Mouse (Mus musculus): ENCODE data around the gene Zfp459. TPM values are rescaled to one million over a fixed set of nuclear protein-coding genes. Genes with fewer than 3 reads are reported as not detected.
"Not testable (repeated sequence)": the region's sequence is repeated elsewhere in the genome, so short reads cannot be mapped to it uniquely, and the experiment has no call there.

Gene Zfp459
- 1 to 10 TPM in 1 of 4 experiments, under 1 TPM in 3; 0.22 to 1.7 (median 0.53) TPM for total RNA-seq (2022)

DNA sequence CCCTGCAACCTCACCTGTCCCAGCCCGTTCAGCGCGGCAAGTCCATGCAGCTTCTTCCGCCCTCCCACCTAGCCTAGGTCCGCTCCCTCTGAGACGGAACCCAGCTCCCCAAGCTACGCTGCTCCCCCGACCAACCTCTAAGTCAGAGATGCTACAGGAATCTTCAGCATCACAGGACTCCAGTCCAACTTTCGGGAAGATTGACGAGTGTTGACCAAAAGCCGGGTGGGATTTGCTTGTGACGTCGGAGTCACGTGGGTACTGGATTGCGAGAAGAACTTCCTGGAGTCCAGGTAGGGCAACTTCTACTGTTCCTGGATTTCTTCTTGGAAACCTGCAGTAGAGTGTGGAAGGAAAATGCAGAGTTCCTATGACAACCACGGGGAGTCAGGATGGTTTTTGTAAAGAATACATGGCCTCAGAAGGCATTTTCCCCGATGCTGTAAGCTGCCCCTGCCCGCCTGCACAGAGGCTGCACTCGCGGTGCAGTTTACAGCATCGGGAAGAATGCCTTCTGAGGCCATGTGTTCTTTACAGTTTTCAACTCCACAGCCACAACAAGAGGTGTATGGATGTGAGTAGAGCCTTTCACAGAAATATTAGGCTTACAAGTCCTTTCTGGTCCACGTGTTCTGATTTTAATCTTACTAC, at the start of gene Zfp459:
Gene Zfp459, minus strand, starts transcription at position 212 of the 651 bp plus-strand sequence.
- DNase-seq (ENCODE audit: low spot score in 2 of 2): no peak

DNA sequence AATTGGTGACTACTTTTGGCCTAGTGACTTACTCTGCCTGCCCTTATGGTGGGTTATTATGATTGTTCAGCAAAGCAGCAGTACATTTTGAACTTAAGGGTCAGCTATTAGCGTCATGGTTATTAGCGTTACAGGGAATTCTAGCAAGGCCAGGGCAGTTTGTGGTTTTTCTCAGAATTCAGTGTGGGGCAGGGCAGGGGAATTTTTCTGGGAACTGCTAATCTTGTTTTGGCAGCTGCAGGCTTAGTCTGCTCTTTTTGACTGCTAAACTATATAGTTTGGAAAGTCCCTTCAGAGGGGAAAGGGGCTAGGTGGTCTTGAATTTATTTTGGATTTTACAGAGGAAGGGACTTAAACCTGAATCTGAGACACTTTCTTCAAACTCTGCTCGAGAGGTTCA, 48.1 kb upstream of the Zfp459 start:
- no peak for DNase-seq (ENCODE audit: low spot score in 2 of 2)

DNA sequence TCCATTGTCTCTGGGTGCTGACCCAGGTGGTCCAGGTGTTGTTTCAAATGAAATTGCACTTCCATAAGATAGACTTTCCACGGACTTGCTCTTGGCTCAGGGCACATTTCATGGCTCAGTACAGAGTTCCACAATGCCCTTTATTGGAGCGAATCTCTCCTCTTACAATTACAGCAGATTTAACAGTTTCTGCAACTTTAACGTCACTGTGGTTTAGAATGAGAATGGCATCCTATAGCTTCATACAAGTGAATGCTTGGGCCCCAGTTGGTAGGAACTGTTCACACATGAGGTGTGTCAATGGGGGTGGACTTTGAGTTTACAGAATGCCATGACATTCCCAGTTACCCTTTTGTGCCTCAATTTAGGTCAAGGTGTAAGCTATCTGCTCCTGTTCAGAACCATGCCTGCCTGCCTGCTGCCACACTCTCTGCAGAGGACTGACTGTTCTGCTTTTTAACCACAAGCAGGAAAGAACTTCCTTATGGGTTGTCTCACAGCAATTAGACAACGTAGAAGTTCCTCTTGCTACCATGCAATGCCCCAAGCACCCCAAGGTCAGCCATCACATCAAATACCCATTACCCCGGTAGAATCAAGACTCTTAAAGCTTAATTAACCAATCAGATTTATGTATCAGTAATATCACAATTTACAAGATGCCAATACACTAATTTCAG, 42.4 kb upstream of the Zfp459 start:
- DNase-seq (ENCODE audit: low spot score in 2 of 2): not testable (repeated sequence)

DNA sequence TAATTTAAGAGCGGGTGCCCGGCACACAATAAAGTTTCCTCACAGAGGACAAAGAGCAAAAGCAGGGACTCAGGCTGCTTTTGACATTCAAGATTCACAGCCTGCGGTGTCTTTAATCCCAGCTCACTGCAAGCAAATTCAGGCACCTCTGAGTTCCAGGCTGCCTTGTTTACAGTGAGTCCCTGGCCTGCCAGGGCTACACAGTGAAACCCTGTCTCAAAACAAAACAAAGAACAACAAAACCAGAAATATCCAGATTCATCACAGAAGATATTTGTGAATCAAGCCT, 30.7 kb upstream of the Zfp459 start:
- no peak for DNase-seq (ENCODE audit: low spot score in 2 of 2)

DNA sequence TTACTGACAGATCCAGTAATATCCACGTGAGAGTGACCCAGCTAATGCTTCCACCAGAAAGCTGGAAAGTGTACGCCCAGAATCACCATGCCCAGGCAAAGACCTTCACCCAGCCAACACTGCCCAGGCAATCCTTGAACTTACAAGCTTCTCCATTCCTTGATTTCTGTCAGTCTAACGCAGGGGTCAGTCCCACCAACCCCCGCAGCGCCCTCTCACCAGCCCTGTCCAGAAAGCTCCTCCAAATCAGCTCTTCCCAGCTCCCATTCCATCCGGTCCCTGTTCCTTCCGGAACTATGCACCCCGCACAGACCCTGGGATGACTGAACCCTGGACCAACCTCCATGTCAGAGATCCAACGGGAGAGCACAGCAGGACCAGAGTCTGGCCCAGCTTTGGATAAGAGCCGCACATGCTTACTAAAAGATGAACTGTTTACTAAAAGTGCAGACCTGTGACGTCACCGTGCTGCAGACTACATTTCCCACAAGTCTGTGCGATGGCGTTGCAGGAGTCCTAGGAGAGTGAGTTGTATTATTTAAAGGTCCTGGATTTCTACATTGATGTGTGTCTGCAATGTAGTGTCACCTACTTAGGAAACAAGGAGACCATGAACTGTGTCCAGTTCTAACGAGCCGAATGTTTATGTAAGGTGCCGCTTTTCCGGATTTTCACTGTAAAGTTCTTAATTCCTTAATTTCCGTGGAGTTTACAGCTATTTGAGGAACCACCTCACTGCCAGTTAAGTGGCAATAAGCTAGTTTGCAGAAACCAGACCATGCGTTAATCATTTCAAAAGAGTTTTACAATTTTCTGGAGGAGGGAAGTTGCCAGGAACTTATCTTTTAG, 30.2 kb upstream of the Zfp459 start, which contains the start of gene Zfp874a:
Gene Zfp874a, minus strand, starts transcription at position 453 of the 849 bp plus-strand sequence.
- peak; percentile 85 for DNase-seq (ENCODE audit: low spot score in 2 of 2)

DNA sequence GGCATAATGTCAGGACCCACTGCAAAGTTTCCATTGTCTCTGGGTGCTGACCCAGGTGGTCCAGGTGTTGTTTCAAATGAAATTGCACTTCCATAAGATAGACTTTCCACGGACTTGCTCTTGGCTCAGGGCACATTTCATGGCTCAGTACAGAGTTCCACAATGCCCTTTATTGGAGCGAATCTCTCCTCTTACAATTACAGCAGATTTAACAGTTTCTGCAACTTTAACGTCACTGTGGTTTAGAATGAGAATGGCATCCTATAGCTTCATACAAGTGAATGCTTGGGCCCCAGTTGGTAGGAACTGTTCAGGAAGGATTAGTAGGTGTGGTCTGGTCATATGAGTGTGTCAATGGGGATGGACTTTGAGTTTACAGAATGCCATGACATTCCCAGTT, 15.9 kb upstream of the Zfp459 start:
- not testable (repeated sequence) for DNase-seq (ENCODE audit: low spot score in 2 of 2)

DNA sequence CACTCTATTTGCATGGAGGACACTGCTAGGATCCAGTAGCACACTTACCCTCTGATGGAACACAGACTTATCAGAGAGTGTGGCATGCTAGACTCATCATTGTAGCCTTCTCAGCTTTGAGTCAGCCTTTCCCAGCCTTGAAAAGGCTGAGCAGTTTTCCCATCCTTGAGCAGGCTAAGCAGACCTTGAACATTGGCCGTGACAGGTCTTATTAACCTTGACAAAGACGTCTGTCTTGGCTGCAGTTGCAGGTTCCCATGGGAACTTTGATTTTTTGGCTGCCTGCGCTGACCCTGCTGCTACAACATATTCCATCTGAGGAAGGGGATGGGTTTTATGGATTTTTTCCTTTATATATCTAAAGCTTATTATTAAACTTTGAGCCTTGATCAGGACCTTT, 6.9 kb upstream of the Zfp459 start:
- no peak for DNase-seq (ENCODE audit: low spot score in 2 of 2)

DNA sequence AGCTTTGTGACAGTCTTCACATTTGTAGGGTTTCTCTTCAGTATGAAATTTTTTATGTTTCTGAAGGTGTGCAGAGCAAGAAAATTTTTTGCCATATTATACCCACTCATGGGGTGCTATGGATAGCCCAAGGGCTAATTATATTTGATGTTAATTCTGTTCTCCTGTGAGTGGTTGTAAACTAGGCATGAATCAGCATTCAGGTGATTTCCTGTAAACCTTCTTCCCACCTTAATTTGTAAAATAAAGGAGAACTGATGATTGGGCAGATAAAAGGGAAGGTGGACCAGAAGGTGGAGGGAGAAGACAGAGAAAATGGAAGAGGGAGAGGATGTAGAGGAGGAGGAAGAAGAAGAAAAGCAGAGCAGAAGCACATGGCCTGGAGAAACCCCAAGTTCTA, 4.5 kb upstream of the Zfp459 start:
- DNase-seq (ENCODE audit: low spot score in 2 of 2): not testable (repeated sequence)

DNA sequence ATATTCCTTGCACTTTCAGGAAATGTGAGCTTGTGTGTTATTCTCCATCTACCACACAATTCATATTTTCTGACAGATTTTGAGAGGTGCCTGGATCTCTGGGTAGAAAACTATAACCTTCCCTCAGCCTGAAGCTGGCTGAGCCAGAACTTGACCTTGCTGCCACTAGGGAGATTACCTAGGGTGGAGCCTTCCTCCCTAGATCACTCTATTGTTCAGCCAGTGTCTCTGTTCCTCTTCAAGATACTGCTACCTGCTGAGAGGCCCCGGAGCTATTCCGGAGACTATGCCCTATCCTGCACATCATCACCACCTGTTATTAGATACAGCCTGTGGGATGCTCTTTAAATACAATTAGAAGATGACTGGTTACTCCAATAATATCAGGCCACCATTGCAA, 1.3 kb upstream of the Zfp459 start:
- not testable (repeated sequence) for DNase-seq (ENCODE audit: low spot score in 2 of 2)

DNA sequence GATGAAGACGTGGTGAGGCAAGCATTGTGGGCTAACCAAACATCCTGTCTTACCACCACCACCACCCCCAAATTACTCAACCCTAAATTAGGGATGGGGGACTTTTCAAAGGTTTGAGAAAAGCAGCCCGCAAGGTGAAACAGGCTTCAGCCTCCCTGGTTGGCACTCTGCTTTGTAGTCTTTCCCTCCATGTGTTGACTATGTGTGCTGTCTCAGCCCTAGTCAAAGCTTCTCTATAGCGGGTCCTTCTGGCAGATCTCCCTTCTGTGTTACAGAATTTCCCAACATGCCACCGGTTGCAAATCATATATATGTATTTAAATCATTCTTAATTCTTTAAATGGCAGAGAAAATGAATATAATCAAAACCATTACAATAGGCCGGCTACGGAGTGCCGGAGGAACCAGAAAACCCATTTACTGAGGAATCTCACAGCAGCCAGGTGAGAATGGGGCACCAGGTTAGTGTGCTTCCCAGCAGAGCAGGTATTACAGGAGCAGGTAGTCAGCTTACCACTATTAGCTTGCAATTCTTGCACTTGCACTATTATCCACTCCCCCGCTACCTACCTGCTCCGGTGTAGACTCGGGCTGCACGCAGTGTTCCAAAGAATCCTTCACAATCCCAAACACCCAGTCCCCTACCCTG, 536 bp downstream of the Zfp459 start:
- no peak for DNase-seq (ENCODE audit: low spot score in 2 of 2)

DNA sequence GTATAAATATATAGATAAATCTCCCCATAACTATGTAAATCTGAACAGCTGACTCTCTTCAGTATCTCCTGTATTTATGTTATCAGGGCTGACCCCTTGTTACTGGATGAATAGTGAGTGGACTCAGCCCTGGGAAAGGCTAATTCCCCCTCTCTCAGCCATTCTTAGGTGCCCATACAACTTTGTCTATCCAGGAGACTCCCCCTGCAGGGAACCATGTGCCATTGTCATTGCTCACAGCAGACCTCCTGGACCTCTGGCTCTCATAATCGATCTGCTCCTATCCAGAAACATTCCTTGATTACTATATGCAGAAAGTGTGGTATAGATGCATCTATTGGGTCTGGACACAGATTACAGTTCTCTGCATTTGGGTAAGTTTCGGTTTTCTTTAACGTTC, 4.4 kb downstream of the Zfp459 start:
- DNase-seq (ENCODE audit: low spot score in 2 of 2): no peak

DNA sequence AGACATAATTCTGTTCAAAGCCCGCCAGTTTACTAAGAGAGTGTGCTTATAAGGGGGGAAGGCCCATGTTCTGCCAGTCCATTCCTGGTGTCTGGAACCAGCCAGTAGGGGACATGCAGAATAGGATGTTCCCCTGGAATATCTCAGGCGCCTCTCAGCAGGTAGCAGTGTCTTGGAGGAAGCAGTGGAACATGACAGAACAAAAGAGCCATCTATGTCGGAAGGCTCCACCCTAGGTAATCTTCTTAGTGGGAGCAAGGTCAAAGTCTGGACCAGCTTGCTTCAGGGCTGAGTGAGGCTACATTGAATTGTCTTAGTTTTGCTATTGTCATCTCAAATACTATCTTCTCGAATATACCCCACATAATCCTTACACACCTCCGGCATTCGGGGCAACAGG, 5.5 kb downstream of the Zfp459 start:
- DNase-seq (ENCODE audit: low spot score in 2 of 2): no peak

DNA sequence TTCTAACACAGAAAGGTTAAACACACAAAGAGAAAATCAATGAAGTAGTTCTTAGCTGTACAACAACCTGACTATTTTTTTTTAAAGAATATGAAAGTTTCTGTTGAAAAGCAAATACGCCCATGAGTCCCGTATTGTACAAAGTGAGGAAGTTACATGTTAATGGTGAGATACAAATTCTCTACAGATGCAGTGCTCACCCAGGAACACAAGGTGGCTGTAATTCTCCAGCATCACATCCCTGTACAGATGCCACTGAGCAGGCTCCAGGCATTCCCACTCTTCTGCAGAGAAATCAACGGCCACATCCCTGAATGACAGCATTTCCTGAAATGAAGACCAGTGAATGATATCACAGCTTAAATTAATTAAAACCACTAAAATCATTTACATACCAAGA, 7.6 kb downstream of the Zfp459 start:
- not testable (repeated sequence) for DNase-seq (ENCODE audit: low spot score in 2 of 2)

DNA sequence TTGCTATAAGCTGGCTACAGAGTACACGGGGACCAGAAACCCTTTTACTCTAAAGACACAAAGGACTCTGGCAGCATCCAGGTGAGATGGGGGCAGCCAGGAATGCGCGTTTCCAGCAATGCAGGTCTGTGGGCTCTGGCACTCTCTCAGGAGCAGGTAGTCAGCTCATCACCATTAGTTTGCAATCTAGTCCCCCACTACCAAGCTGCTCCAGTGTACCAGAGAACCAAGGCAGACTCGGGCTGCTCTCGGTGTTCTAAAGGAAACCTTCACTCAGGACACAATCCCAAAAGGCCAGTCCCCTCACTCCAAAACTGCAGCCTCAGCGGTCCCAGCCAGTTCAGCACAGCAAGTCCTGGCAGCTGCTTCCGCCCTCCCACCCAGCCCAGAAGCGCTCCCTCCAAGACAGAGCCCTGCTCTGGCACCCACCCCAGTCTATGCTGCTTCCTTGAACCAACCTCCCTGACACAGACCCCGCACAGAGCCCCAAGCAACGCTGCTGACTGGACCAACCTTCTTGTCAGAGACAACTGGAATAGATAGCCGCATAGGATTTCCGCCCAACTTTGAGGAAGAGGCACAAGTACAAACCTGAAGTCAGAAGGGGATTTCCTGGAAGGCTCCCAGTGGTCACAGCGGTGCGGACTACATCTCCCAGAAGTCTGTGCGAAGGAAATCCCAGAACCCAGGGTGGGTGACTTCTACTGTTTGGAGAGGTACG, 21.9 kb downstream of the Zfp459 start, which contains the start of gene Zfp429:
Gene Zfp429, minus strand, starts transcription at position 637 of the 721 bp plus-strand sequence.
- peak; percentile 24 to 35 for DNase-seq (ENCODE audit: low spot score in 2 of 2)

DNA sequence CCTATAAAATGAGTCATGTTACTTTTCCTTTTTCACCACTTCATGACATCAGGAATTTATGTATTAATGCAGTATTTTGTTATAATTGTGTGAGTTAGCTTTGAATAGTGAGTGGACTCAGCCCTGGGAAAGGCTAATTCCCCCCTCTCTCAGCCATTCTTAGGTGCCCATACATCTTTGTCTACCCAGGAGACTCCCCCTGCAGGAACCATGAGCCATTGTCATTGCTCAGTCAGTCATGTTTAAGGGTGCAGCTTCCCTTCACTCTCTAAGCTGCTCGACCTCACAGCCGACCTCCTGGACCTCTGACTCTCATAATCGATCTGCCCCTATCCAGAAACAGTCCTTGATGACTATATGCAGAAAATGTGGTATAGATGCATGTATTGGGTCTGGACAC, 45.0 kb downstream of the Zfp459 start:
- DNase-seq (ENCODE audit: low spot score in 2 of 2): not testable (repeated sequence)

DNA sequence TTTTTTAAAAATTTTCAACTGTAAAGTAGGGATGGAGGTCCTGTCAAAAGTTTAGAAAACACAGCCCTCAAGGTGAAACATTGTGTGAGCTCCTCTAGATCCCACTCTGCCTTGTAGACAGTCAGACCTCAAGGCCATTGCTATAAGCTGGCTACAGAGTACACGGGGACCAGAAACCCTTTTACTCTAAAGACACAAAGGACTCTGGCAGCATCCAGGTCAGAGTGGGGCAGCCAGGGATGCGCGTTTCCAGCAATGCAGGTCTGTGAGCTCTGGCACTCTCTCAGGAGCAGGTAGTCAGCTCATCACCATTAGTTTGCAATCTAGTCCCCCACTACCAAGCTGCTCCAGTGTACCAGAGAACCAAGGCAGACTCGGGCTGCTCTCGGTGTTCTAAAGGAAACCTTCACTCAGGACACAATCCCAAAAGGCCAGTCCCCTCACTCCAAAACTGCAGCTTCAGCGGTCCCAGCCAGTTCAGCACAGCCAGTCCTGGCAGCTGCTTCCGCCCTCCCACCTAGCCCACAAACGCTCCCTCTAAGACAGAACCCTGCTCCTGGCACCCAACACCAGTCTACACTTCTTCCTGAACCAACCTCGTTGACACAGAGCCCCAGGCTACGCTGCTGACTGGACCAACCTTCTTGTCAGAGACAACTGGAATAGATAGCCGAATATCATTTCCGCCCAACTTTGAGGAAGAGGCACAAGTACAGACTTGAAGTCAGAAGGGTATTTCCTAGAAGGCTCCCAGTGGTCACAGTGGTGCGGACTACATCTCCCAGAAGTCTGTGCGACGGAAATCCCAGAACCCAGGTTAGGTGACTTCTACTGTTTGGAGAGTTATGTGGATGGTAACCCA, 45.9 kb downstream of the Zfp459 start, which contains the start of the genes Gm28041 and Zfp456:
Gene Gm28041, minus strand, starts transcription at position 684 of the 862 bp plus-strand sequence.
Gene Zfp456, minus strand, starts transcription at position 761 of the 862 bp plus-strand sequence.
- DNase-seq (ENCODE audit: low spot score in 2 of 2): peak; percentile 22 to 23

DNA sequence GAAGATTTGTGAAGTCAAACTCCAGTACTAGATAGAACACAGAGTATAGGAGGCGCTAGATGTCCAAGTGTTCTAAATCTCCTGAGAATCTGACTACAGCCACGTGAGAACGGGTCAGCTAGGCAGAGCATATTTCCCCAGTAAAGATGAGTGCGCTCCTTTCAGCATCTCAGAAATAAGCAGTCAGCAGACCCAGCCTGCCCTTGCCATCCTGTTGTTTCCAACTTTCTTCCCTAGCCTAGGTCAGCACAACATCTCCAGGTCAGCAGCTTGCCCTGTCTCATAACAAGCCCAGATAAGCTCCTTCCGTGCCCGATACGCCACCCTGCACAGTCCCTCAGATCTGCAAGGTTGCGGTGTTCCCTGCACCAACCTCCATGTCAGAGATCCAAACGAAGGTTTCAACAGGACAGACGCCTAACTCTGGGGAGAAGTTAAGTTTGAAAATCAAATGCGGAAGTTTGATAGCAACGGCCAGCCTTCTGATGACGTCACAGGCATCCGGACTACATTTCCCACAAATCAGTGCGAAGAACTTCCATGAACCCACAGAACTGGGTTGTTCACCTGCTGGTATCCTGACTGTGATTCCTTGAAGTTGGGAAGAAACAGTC, 61.0 kb downstream of the Zfp459 start, which contains the start of the genes Gm28044 and Zfp953:
Gene Gm28044, minus strand, starts transcription at position 406 of the 614 bp plus-strand sequence.
Gene Zfp953, minus strand, starts transcription at position 475 of the 614 bp plus-strand sequence.
- DNase-seq (ENCODE audit: low spot score in 2 of 2): peak; percentile 74 to 80
